Mouse (Mus musculus) limb, embryonic 13.5 days (tissue): Measurements from ENCODE around the gene Emilin3. TPM values are rescaled to one million over a fixed set of nuclear protein-coding genes. Genes with fewer than 3 reads are reported as not detected.
A peak's percentile ranks its signal among the peaks of the same experiment; 100 is the strongest.
"Not testable (repeated sequence)": the region's sequence is repeated elsewhere in the genome, so short reads cannot be mapped to it uniquely, and the experiment has no call there.

Experiments
- ATAC-seq: fragments of 200-750 bp; cut with Nextera tagmentation; 2 replicates; pipeline ENCODE4 v1.8.0; 2017; ENCODE audit warnings: low read depth, moderate number of reproducible peaks, moderate TSS enrichment; ENCODE audit not compliant: low FRiP score
- H3K27ac ChIP-seq: fragments of 300-500 bp; sonication (generic); 2 replicates; pipeline ENCODE4 v1.5.1; 2015; ENCODE audit warnings: inconsistent platforms, mild to moderate bottlenecking, moderate library complexity
- H3K27me3 ChIP-seq: fragments of 300-500 bp; sonication (generic); 2 replicates; pipeline ENCODE4 v1.6.1; 2015; ENCODE audit warnings: mild to moderate bottlenecking, inconsistent platforms
- H3K36me3 ChIP-seq: fragments of 300-500 bp; sonication (generic); 2 replicates; pipeline ENCODE4 v1.6.1; 2015; ENCODE audit warnings: inconsistent platforms, mild to moderate bottlenecking, moderate library complexity
- H3K4me1 ChIP-seq: fragments of 300-500 bp; sonication (generic); 2 replicates; pipeline ENCODE4 v1.6.1; 2015; ENCODE audit warnings: inconsistent platforms
- H3K4me2 ChIP-seq: fragments of 300-500 bp; sonication (generic); replicated peaks from 2 replicates; pipeline ENCODE4 v1.6.1; 2015; ENCODE audit warnings: inconsistent platforms, mild to moderate bottlenecking, moderate library complexity
- H3K4me3 ChIP-seq: fragments of 300-500 bp; sonication (generic); 2 replicates; pipeline ENCODE4 v1.5.1; 2015; ENCODE audit warnings: moderate library complexity, mild to moderate bottlenecking, inconsistent platforms
- H3K9ac ChIP-seq: fragments of 300-500 bp; sonication (generic); 2 replicates; pipeline ENCODE4 v1.6.1; 2015; ENCODE audit warnings: mild to moderate bottlenecking, inconsistent platforms
- H3K9me3 ChIP-seq: fragments of 300-500 bp; sonication (generic); 2 replicates; pipeline ENCODE4 v1.6.1; 2016; ENCODE audit warnings: inconsistent platforms
- WGBS: fragments of 180-500 bp; shearing (Covaris S2); methylation state at CpG from one replicate; pipeline ENCODE4 v1.1.7; 2015; 5-methylcytosine and 5-hydroxymethylcytosine counted together
- polyA plus RNA-seq: library from polyadenylated mRNA; unstranded; fragments of >200 nt; fragmentation: Nextera tagmentation; extraction: Ambion mirVana; gene quantifications from 2 replicates; pipeline ENCODE4 v1.2.1, GENCODE M21; 2015

Gene Emilin3
- 28.3 and 30.2 TPM in 2 replicates for polyA plus RNA-seq

- peak within 1 kb of the TSS; percentile 85 for H3K27ac ChIP-seq
- ATAC-seq: peak; percentile 82
- H3K36me3 ChIP-seq: peaks cover 25% of the 10 kb centered on the region
- peak within 1 kb of the TSS; percentile 68 for H3K4me3 ChIP-seq
- peaks cover 41% of the 10 kb centered on the region for H3K27me3 ChIP-seq
- H3K9ac ChIP-seq: peak within 1 kb of the TSS; percentile 83
- peak within 1 kb of the TSS; percentile 88 for H3K4me2 ChIP-seq
- H3K9me3 ChIP-seq: no peaks in the 10 kb centered on the region
- WGBS: under 1% methylated on average over 45 of the region's 46 CpGs
- peaks cover 59% of the 10 kb centered on the region for H3K4me1 ChIP-seq
Measured at GRCm38 (mm10) chr2:160912231-160912671, at the start of gene Emilin3. Gene Emilin3 (minus strand): TSS chr2:160912328.

GRCm38 (mm10) chr2:160960956-160961646 is 49.0 kb upstream of the Emilin3 start:
- Histone ChIP-seq H3K36me3 (peaks cover 95% of the 10 kb centered on the region), H3K9me3 (no peaks in the 10 kb centered on the region), H3K4me1 (0 out of 2 replicates have a peak, but pooled peaks cover 3% of the 10 kb centered on the region), H3K4me2 (no peak overlapping the region), H3K4me3 (no peak overlapping the region), H3K27ac (no peak overlapping the region), H3K27me3 (no peaks in the 10 kb centered on the region), H3K9ac (no peak overlapping the region)
- no peak for ATAC-seq
- 85% methylated on average over 6 of the region's 6 CpGs for WGBS

- no peak overlapping the region for H3K4me2 ChIP-seq
- no peaks in the 10 kb centered on the region for H3K9me3 ChIP-seq
- no peak for ATAC-seq
- peaks cover 95% of the 10 kb centered on the region for H3K36me3 ChIP-seq
- no peak overlapping the region for H3K4me3 ChIP-seq
- 92% methylated on average over 5 of the region's 5 CpGs for WGBS
- H3K4me1 ChIP-seq: 0 out of 2 replicates have a peak, but pooled peaks cover 3% of the 10 kb centered on the region
- H3K9ac ChIP-seq: no peak overlapping the region
- no peaks in the 10 kb centered on the region for H3K27me3 ChIP-seq
- no peak overlapping the region for H3K27ac ChIP-seq
Measured at GRCm38 (mm10) chr2:160959901-160960300, 47.8 kb upstream of the Emilin3 start.

- 89% methylated on average over 5 of the region's 5 CpGs for WGBS
- no peak for ATAC-seq
- H3K4me3 ChIP-seq: no peak overlapping the region
Measured at GRCm38 (mm10) chr2:160958737-160959136, 46.6 kb upstream of the Emilin3 start.

GRCm38 (mm10) chr2:160957801-160958200 is 45.7 kb upstream of the Emilin3 start:
- not testable (repeated sequence) for H3K27me3 ChIP-seq, H3K4me3 ChIP-seq, H3K27ac ChIP-seq, H3K9me3 ChIP-seq, ATAC-seq, H3K9ac ChIP-seq, H3K4me2 ChIP-seq
- Histone ChIP-seq H3K36me3 (peaks cover 95% of the 10 kb centered on the region), H3K4me1 (peaks cover 23% of the 10 kb centered on the region)

More at GRCm38 (mm10) chr2:160958737-160959136, 46.6 kb upstream of the Emilin3 start:
- Histone ChIP-seq H3K9ac (no peak overlapping the region), H3K4me1 (peaks cover 13% of the 10 kb centered on the region), H3K27ac (no peak overlapping the region), H3K4me2 (no peak overlapping the region), H3K36me3 (peaks cover 95% of the 10 kb centered on the region), H3K27me3 (no peaks in the 10 kb centered on the region), H3K9me3 (no peaks in the 10 kb centered on the region)

- H3K27me3 ChIP-seq, H3K27ac ChIP-seq, H3K9ac ChIP-seq, H3K4me3 ChIP-seq, H3K4me2 ChIP-seq, ATAC-seq, H3K9me3 ChIP-seq: not testable (repeated sequence)
- peaks cover 24% of the 10 kb centered on the region for H3K4me1 ChIP-seq
- H3K36me3 ChIP-seq: peaks cover 93% of the 10 kb centered on the region
Measured at GRCm38 (mm10) chr2:160957307-160957706, 45.2 kb upstream of the Emilin3 start.

GRCm38 (mm10) chr2:160955331-160955730 is 43.2 kb upstream of the Emilin3 start:
- ATAC-seq: no peak
- 58% methylated on average over 7 of the region's 7 CpGs for WGBS
- peaks cover 93% of the 10 kb centered on the region for H3K36me3 ChIP-seq

GRCm38 (mm10) chr2:160954541-160954940 is 42.4 kb upstream of the Emilin3 start:
- no peak overlapping the region for H3K9ac ChIP-seq
- H3K9me3 ChIP-seq: no peaks in the 10 kb centered on the region
- H3K27ac ChIP-seq: no peak overlapping the region
- no peaks in the 10 kb centered on the region for H3K27me3 ChIP-seq
- no peak overlapping the region for H3K4me3 ChIP-seq
- no peak for ATAC-seq
- peaks cover 93% of the 10 kb centered on the region for H3K36me3 ChIP-seq
- H3K4me2 ChIP-seq: no peak overlapping the region
- 88% methylated on average over 3 of the region's 3 CpGs for WGBS
- H3K4me1 ChIP-seq: peaks cover 24% of the 10 kb centered on the region

More at GRCm38 (mm10) chr2:160955331-160955730, 43.2 kb upstream of the Emilin3 start:
- Histone ChIP-seq H3K4me3 (no peak overlapping the region), H3K9me3 (no peaks in the 10 kb centered on the region), H3K9ac (no peak overlapping the region), H3K27ac (no peak overlapping the region), H3K4me2 (no peak overlapping the region), H3K4me1 (peaks cover 24% of the 10 kb centered on the region), H3K27me3 (no peaks in the 10 kb centered on the region)

- Histone ChIP-seq H3K4me1 (peaks cover 24% of the 10 kb centered on the region), H3K36me3 (peaks cover 95% of the 10 kb centered on the region), H3K4me2 (0 out of 2 replicates have a peak overlapping the region, but pooled peaks have one; percentile 4), H3K9ac (no peak overlapping the region), H3K27ac (peak overlapping the region; percentile 33), H3K4me3 (no peak overlapping the region), H3K9me3 (no peaks in the 10 kb centered on the region), H3K27me3 (no peaks in the 10 kb centered on the region)
- no peak; the same call in 1 of the 2 replicates for ATAC-seq
- 66% methylated on average over 7 of the region's 7 CpGs for WGBS
Measured at GRCm38 (mm10) chr2:160953131-160953873, 41.2 kb upstream of the Emilin3 start.

GRCm38 (mm10) chr2:160951595-160951994 is 39.5 kb upstream of the Emilin3 start:
- Histone ChIP-seq H3K4me2 (no peak overlapping the region), H3K9me3 (no peaks in the 10 kb centered on the region), H3K27ac (no peak overlapping the region), H3K27me3 (no peaks in the 10 kb centered on the region), H3K4me1 (peaks cover 24% of the 10 kb centered on the region), H3K4me3 (no peak overlapping the region), H3K36me3 (peaks cover 95% of the 10 kb centered on the region), H3K9ac (no peak overlapping the region)
- no peak for ATAC-seq
- 86% methylated on average over 4 of the region's 4 CpGs for WGBS

GRCm38 (mm10) chr2:160942443-160942842 is 30.3 kb upstream of the Emilin3 start:
- no peak overlapping the region for H3K4me2 ChIP-seq
- H3K9me3 ChIP-seq: no peaks in the 10 kb centered on the region
- ATAC-seq: no peak
- H3K9ac ChIP-seq: no peak overlapping the region
- 0 out of 2 replicates have a peak, but pooled peaks cover 9% of the 10 kb centered on the region for H3K4me1 ChIP-seq
- H3K27ac ChIP-seq: no peak overlapping the region
- H3K4me3 ChIP-seq: no peak overlapping the region
- 54% methylated on average over 3 of the region's 3 CpGs for WGBS
- no peaks in the 10 kb centered on the region for H3K27me3 ChIP-seq
- H3K36me3 ChIP-seq: peaks cover 20% of the 10 kb centered on the region
